Mouse (Mus musculus) liver, postnatal 0 days (tissue): Measurements from ENCODE around the gene Foxo3.

ENCODE experiments used
- CTCF ChIP-seq: sonication (generic); IDR thresholded peaks from 2 replicates; pipeline ENCODE4 v1.5.1; 2016; ENCODE audit warnings: antibody characterized with exemption, low read depth
- EP300 ChIP-seq: IDR thresholded peaks from 2 replicates; pipeline ENCODE4 v1.6.1; 2016; ENCODE audit warnings: antibody characterized with exemption, low read depth, mild to moderate bottlenecking

DNA sequence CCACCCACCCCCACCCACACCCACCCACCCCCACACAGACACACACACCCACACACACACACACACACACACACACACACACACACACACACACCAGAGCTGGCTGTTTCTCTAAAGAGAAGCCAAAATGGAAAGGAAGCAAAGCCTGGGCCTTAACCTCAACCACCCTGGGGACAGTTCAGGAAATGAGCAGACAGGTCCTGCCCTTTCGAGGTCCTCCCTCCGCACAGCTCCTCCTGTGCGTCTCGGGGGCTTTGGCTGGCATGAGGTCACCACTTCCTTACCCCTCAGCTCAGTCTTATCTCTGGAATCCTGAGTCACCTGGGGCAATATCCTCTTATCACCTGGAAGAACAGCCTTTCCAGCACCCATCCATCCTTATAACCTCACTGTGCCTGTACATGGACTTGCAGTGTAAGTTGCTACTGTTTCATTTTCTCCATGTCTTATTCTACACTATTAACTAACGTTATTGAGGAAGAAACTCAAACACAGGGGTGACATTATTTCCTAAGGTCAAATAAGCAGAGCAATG, 56.1 kb downstream of the Foxo3 start:
- TF ChIP-seq CTCF (no peak), EP300 (no peak)
